Mouse (Mus musculus): ENCODE measurements at regions not wholly inside any gene's neighbourhood (a gene's known extent, or its start where the extent isn't known, plus 50 kb on each side); places are given as distances from the start of the nearest gene placed in this dataset.
A peak's percentile ranks its signal among the peaks of the same experiment; 100 is the strongest.

DNA sequence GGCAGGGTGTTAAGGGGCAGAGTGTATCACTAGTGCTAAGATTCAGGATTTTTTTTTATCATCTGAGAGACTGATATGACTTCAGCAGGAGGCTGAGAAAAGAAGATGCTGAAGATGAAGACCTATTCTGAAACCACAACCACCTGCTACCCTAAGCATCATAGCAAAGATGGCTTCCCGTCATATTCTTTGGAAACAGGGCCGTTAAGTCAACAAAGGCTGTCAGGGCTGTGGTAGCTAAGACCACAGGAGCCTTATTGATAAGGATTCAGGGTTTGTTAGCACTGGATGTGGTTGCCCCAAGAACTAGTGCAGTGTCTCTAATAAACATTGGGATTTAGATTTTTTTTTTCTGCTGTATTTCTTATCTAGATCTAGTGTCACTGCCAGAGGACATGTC lies 56.7 kb upstream of the Rasgrp1 start:
- no peak for DNase-seq (ENCODE audit: low spot score in 2 of 2)

- no peak for DNase-seq (ENCODE audit: low spot score in 2 of 2)
These were observed 60.8 kb upstream of the Rasgrp1 start for GRCm38 (mm10) chr2:117403425-117404175.

DNA sequence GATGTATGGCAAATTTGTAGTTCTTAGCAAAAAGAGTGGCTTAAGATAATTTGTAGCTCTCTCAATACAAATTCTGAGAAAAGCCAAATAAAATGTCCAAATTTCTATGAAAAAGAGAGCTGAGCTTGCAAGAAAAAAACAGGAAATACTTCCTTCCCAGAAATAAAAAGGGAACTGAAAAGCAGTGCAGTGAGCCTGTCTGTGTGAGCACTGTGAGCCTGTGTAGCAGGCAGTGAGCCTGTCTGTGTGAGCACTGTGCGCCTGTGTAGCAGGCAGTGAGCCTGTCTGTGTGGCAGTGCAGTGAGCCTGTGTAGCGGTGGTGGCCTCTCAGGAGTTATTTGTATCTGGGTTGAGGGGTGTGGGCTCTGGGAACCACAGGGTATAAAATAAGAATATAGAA lies 62.7 kb upstream of the Rasgrp1 start:
- no peak for DNase-seq (ENCODE audit: low spot score in 2 of 2)

- DNase-seq (ENCODE audit: low spot score in 2 of 2) = no peak
These were observed 65.4 kb upstream of the Rasgrp1 start for GRCm38 (mm10) chr2:117408241-117408640.

GRCm38 (mm10) chr2:117412045-117412606 lies 69.3 kb upstream of the Rasgrp1 start:
- DNase-seq (ENCODE audit: low spot score in 2 of 2) = no peak

- no peak for DNase-seq (ENCODE audit: low spot score in 2 of 2)
These were observed 74.6 kb upstream of the Rasgrp1 start for GRCm38 (mm10) chr2:117417229-117417970.

DNA sequence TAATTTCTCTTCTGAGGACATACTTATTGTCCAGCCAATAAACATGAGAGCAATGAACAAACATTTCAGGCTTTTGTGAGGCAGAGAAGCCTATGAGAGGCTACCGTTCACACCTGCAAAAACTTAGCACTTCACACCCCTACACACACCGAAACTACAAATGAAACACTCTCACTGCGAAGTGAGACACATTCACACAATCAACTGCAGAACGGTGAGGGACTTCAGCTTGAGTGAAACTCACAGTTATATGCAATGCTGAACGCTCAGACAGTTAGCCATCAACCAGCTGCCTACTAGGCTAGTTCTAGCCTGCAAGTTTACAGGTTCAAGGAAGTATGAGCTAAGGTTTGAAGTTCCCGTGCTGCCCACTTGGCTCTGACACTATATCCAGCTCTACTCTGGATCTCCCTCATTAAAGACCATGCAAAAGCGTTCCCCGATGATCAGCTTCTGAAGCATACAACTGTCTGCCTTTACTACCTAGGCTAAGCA lies 75.4 kb upstream of the Rasgrp1 start:
- DNase-seq (ENCODE audit: low spot score in 2 of 2) = no peak

- no peak for DNase-seq (ENCODE audit: low spot score in 2 of 2)
These were observed 75.9 kb upstream of the Rasgrp1 start for GRCm38 (mm10) chr2:117418711-117419110.

GRCm38 (mm10) chr2:117421376-117421775 lies 78.6 kb upstream of the Rasgrp1 start:
- no peak for DNase-seq (ENCODE audit: low spot score in 2 of 2)

DNA sequence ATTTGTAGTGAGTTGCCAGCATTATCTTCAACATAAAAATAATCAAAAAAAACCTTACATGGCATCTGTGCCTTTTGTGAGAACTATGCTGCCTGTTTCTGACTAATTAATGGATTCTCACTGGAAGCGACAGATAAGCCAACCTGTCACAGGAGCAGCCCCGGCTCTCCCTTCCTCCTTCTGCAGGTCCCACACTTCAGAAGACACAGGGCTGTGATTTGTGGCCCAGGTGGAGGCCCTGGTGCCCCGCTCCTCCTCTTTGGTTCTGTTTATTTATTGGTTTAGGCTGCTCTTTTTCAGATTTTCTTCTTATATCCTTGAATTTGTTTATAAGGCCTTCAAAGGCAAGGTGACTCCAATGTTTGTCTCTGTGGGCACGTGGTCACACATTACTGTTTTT lies 80.0 kb upstream of the Rasgrp1 start:
- DNase-seq (ENCODE audit: low spot score in 2 of 2) = no peak

DNA sequence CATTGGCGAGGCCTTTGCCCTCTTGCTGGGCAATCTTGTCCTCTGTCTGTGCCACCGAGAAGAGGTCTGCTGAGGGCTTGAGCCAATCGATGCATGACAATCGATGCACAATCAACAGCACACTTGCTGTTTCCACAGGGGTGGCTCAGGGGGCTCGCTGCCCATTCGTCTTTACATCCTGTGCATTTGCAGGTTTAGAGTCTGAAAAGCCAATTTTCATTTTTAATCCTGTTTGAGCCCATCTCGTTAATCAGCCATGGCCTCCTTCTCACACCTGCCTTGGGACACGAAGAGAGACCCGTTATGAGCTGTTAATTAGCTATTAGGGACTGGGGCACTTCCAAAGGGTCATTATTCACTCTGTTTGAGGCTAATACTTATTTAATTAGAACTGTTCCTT lies 86.4 kb upstream of the Rasgrp1 start:
- DNase-seq (ENCODE audit: low spot score in 2 of 2) = no peak

DNA sequence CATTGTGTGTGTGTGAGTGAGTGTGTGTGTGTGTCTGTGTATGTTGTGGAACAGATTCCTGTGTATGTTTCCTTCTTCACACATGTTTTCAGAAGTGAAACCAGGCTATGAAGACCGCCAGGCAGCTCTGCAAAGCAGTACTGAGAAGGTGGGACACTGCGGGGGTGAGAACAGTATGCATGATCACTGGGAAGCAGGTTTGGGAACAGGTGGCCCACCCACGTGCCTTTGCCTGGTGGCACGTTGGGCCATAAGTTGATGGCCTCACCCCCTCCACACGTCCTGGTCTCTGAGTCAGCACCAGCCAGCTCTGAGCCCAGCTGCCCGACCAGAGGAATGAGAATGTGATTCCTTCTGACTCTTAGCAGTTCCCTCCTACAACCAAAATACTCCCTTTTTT lies 89.2 kb upstream of the Rasgrp1 start:
- peak; percentile 29 to 44 for DNase-seq (ENCODE audit: low spot score in 2 of 2)

GRCm38 (mm10) chr2:117432923-117433322 lies 90.1 kb upstream of the Rasgrp1 start:
- no peak for DNase-seq (ENCODE audit: low spot score in 2 of 2)

DNA sequence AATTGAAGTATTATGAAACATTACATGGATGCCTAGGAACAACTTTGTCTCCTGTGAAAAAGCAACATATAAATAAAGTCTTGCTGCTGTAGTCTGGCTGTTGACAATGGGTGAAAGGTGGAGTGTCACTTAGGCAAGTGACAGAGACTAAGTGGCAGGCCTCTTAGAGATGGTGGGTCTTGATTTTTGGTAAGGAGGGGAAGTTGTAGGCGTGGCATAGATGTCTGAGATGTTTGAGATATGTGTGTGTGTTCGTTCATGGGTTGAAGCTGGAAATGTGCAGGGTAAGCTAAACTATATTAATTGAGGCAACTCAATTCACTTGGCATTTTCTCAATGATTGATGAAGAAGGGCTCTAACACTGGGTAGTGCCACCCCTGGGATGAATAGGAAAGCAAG lies 90.7 kb upstream of the Rasgrp1 start:
- DNase-seq (ENCODE audit: low spot score in 2 of 2) = no peak

- no peak for DNase-seq (ENCODE audit: low spot score in 2 of 2)
These were observed 95.3 kb upstream of the Rasgrp1 start for GRCm38 (mm10) chr2:117438079-117438478.

DNA sequence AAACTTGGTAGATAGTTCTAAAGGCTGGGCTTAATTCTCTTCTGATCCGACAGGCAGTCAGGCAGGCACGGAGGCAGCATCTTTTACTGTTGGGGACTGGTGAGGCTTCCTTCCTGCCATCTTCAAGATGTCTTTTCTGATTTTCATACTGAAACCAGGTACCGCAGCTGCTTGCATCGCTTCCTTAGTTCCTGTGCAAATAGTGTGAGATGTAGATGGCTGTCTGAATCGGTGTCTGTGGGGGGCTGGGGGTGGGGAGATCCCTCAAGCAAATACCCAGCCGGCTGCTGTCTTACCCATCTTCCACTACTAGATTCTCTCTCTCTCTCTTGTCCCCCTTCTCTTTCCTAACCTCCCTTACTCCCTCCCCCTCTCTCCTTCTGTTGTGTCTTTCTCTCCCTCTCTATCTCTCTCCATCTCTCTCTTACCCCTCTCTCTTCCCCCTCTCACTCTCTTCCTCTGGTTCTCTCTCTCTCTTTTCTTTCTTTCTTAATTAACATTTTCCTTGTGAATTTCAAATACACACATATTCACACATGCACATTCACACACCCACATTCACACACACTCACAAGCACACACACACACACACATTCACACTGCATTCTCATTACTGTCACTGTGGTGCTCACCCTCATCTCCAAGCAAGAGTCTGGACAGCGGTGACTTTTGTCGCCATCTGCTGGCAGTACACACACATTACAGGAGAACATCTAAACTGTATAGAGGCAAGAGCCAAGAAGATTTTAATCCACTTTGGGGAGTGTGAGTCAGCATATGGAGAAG lies 96.0 kb upstream of the Rasgrp1 start:
- DNase-seq (ENCODE audit: low spot score in 2 of 2) = peak; percentile 77 to 84

GRCm38 (mm10) chr2:117439372-117440183 lies 96.8 kb upstream of the Rasgrp1 start:
- no peak for DNase-seq (ENCODE audit: low spot score in 2 of 2)

DNA sequence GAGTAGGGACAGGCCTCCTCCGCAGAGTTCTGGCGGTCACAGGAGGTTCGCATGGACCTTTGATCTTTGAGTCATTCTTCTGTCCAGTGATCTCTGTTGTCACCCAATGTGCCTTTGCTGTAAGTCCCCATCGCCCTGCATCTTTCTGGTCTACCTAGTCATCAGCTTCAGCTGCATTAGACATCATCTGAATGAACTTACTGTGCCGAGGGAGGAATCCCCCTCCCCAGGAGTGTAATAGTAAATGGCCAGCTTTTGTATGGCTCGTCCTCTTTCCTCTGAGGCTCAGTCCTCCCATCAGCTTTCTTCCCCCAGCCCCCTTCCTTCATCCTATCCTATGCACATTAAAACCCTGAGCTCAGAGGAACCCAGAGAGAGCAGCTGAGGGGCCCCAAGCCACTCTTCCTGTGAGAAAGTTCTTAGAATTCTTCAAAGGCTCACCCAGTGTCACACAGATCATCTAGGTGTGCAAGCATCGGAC lies 98.0 kb upstream of the Rasgrp1 start:
- DNase-seq (ENCODE audit: low spot score in 2 of 2) = no peak

DNA sequence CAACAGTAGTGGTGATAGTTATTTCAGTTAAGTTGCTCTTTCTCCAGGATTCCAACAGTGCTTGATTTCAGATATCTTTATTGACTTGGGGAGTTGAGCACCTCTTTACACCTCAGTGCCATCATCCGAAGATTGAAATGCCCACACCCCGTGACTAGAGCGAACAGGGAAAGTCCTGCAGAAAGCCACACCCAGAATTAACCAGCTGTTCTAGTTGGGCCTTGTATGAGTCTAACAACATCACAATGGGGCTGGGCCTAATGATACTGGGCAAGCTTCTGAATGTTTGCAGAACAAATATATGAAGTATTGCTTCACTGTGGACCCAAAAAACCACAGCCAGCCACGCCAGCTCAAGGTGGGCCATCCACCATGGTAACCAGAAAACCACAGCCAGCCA lies 100.1 kb upstream of the Rasgrp1 start:
- DNase-seq (ENCODE audit: low spot score in 2 of 2) = no peak

DNA sequence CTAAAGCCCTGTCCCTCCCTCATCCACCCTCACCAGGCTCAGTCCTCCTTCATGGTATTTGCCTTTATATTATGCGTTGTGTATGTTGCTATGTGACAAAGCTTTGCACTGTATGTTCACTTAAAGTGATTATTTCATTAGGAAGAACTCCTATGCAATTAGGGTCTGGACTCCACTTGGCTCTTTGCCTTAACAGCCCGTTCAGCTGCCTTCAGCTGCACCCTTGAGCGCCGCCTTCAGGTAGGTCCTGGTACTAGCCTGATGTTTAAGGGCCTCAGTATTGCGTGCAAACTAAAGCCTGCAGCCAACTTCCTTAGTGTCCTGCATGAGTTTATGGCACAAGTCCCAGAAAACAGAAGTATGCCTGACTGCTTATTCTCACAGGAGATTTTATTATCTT lies 101.9 kb upstream of the Rasgrp1 start:
- no peak for DNase-seq (ENCODE audit: low spot score in 2 of 2)

GRCm38 (mm10) chr2:117446876-117447275 lies 104.1 kb upstream of the Rasgrp1 start:
- no peak for DNase-seq (ENCODE audit: low spot score in 2 of 2)

Measured in frontal cortex, postnatal 14 days (tissue).